Mouse (Mus musculus) hindbrain, embryonic 11.5 days (tissue): Measurements from ENCODE around the gene Zfyve28. TPM values are rescaled to one million over a fixed set of nuclear protein-coding genes. Genes with fewer than 3 reads are reported as not detected.

Experiments
- ATAC-seq: fragments of 200-750 bp; cut with Nextera tagmentation; 2 replicates; pipeline ENCODE4 v1.8.0; 2017; ENCODE audit warnings: mild to moderate bottlenecking, moderate TSS enrichment, moderate library complexity; ENCODE audit not compliant: low FRiP score
- DNase-seq: peaks from one replicate; pipeline ENCODE4 v3.0.0-alpha.2; 2015; ENCODE audit warnings: low spot score
- H3K27ac ChIP-seq: fragments of 300-500 bp; sonication (generic); 2 replicates; pipeline ENCODE4 v1.5.1; 2014; ENCODE audit warnings: mild to moderate bottlenecking, low read depth, low read length
- H3K27me3 ChIP-seq: fragments of 300-500 bp; sonication (generic); 2 replicates; pipeline ENCODE4 v1.6.1; 2014; ENCODE audit warnings: mild to moderate bottlenecking, low read length, moderate library complexity, mixed read lengths; ENCODE audit not compliant: control insufficient read depth, insufficient read depth
- H3K36me3 ChIP-seq: fragments of 300-500 bp; sonication (generic); 2 replicates; pipeline ENCODE4 v1.6.1; 2014; ENCODE audit warnings: mild to moderate bottlenecking, low read length, moderate library complexity, mixed read lengths; ENCODE audit not compliant: control insufficient read depth, insufficient read depth
- H3K4me1 ChIP-seq: fragments of 300-500 bp; sonication (generic); replicated peaks from 2 replicates; pipeline ENCODE4 v1.6.1; 2014; ENCODE audit warnings: low read length, mixed read lengths; ENCODE audit not compliant: control insufficient read depth, insufficient read depth
- H3K4me2 ChIP-seq: fragments of 300-500 bp; sonication (generic); replicated peaks from 2 replicates; pipeline ENCODE4 v1.6.1; 2014; ENCODE audit warnings: mild to moderate bottlenecking, low read depth, low read length
- H3K4me3 ChIP-seq: fragments of 300-500 bp; sonication (generic); 2 replicates; pipeline ENCODE4 v1.5.1; 2014; ENCODE audit warnings: low read depth, low read length
- H3K9ac ChIP-seq: fragments of 300-500 bp; sonication (generic); 2 replicates; pipeline ENCODE4 v1.6.1; 2014; ENCODE audit warnings: low read depth, low read length
- H3K9me3 ChIP-seq: fragments of 300-500 bp; sonication (generic); 2 replicates; pipeline ENCODE4 v1.6.1; 2016; ENCODE audit warnings: low read length; ENCODE audit not compliant: control insufficient read depth
- WGBS: fragments of 180-500 bp; shearing (Covaris S2); extraction: QIAGEN DNeasy Blood & Tissue Kit; methylation state at CpG from one replicate; pipeline ENCODE4 v1.1.7; 2014; 5-methylcytosine and 5-hydroxymethylcytosine counted together
- polyA plus RNA-seq: library from polyadenylated mRNA; unstranded; fragments of >200 nt; fragmentation: Nextera tagmentation; extraction: Ambion mirVana; gene quantifications from 2 replicates; pipeline ENCODE4 v1.2.1, GENCODE M21; 2014

Gene Zfyve28
- polyA plus RNA-seq, 1 experiment from 2014 or later: 0.96 TPM

DNA sequence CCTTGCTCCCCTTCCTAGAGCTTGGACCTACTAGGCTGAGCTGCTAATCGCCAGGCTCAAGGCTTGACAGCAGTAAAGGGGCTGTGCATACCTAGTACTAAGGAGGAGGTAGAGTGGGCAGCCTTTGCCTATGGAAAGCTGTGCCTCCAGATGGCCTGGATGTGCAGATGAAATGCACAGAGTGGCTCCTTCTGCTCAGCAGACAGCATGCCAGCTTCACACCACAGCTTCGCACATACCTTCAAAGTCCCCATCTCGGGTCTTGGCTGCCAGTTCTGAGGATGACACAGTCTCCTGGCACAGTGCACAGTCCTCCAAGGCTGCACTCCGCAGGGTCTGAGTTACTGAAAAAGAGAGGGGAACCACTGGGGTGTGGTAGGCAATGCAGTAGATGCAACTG is 91.0 kb downstream of the Zfyve28 start:
- H3K9me3 ChIP-seq: no peaks in the 10 kb centered on the region
- H3K36me3 ChIP-seq: no peaks in the 10 kb centered on the region
- DNase-seq (no peak), ATAC-seq (no peak)
- no peak overlapping the region for H3K27ac ChIP-seq
- no peak overlapping the region for H3K4me2 ChIP-seq
- no peaks in the 10 kb centered on the region for H3K27me3 ChIP-seq
- no peaks in the 10 kb centered on the region for H3K4me1 ChIP-seq
- H3K9ac ChIP-seq: no peak overlapping the region
- 84% methylated on average over 4 of the region's 4 CpGs for WGBS
- no peak overlapping the region for H3K4me3 ChIP-seq

DNA sequence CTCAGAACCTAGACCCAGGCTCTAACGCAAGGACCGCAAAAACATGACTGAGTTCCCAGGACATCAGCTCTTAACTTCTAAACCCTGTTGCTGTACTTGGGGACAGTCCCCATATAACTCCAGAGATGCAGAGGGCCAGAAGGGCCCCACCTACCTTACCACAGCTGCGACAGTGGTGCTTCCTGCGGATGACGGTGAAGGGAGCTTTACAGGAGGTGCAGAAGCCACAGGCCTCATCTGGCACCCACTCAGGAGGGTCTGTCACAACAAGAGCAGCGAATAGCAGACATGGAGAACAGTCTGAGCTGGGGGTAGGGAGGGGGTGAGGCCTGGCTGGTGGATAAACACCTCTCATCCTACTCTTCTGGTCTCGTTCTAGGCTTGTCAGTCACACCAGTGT is 91.8 kb downstream of the Zfyve28 start:
- 85% methylated on average over 7 of the region's 7 CpGs for WGBS
- Histone ChIP-seq H3K27me3 (no peaks in the 10 kb centered on the region), H3K4me1 (no peaks in the 10 kb centered on the region), H3K4me3 (no peak overlapping the region), H3K9ac (no peak overlapping the region), H3K9me3 (no peaks in the 10 kb centered on the region), H3K36me3 (no peaks in the 10 kb centered on the region), H3K4me2 (no peak overlapping the region), H3K27ac (no peak overlapping the region)
- ATAC-seq (no peak), DNase-seq (no peak)

- ATAC-seq (no peak), DNase-seq (no peak)
- no peaks in the 10 kb centered on the region for H3K4me1 ChIP-seq
- H3K27me3 ChIP-seq: no peaks in the 10 kb centered on the region
- 98% methylated on average over 12 of the region's 12 CpGs for WGBS
- H3K27ac ChIP-seq: no peak overlapping the region
- H3K9ac ChIP-seq: no peak overlapping the region
- H3K4me3 ChIP-seq: no peak overlapping the region
- no peak overlapping the region for H3K4me2 ChIP-seq
- H3K9me3 ChIP-seq: no peaks in the 10 kb centered on the region
- no peaks in the 10 kb centered on the region for H3K36me3 ChIP-seq
Observed at GRCm38 (mm10) chr5:34195786-34196185, 92.5 kb downstream of the Zfyve28 start.

- H3K27me3 ChIP-seq: no peaks in the 10 kb centered on the region
- DNase-seq (no peak), ATAC-seq (no peak)
- H3K9ac ChIP-seq: no peak overlapping the region
- H3K9me3 ChIP-seq: no peaks in the 10 kb centered on the region
- H3K4me1 ChIP-seq: no peaks in the 10 kb centered on the region
- no peak overlapping the region for H3K27ac ChIP-seq
- H3K36me3 ChIP-seq: no peaks in the 10 kb centered on the region
- no peak overlapping the region for H3K4me3 ChIP-seq
- WGBS: 82% methylated on average over 6 of the region's 6 CpGs
- no peak overlapping the region for H3K4me2 ChIP-seq
Observed at GRCm38 (mm10) chr5:34194975-34195662, 93.1 kb downstream of the Zfyve28 start.

DNA sequence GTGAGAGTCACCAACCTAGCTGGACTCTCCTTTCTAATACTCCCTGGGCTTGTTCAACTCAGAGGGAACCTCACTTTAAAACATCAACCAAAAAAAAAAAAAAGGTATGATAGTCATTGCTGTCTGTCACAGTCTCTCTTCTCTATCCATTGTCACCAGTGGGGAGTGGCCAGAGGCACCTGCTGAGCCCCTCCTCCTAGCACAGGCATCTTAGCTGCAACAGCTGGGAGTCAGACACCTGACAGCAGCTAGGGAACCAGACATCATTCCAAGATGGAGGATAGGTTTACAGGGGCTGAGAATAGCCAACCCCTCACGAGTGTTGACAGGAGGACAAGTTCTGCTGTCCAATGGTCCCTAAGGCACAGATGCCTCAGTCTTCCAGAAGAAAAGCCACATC is 93.8 kb downstream of the Zfyve28 start:
- Histone ChIP-seq H3K4me1 (no peaks in the 10 kb centered on the region), H3K4me2 (no peak overlapping the region), H3K27me3 (no peaks in the 10 kb centered on the region), H3K9me3 (no peaks in the 10 kb centered on the region), H3K4me3 (no peak overlapping the region), H3K9ac (no peak overlapping the region), H3K36me3 (no peaks in the 10 kb centered on the region), H3K27ac (no peak overlapping the region)
- ATAC-seq (no peak), DNase-seq (no peak)
- WGBS: 56% methylated on average over 1 of the region's 1 CpGs

DNA sequence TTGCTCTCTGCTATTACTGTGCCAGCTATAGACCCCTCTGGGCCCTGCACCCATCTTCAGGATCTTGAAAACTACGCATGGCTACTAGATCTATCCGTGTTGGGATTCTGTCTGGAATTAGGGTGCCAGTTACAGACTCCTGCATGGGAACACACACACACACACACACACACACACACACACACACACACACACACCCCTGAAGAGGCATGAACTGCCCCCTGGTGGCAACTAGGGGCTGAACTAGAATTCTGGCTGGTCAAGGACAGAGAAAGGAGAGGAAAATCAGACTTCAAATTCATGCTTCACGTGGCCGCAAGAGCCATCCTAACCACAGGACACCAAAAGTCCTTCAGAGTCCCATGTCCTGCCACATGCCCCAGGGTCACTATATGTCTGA is 96.4 kb downstream of the Zfyve28 start:
- Histone ChIP-seq H3K27me3 (0 out of 2 replicates have a peak, but pooled peaks cover 2% of the 10 kb centered on the region), H3K36me3 (no peaks in the 10 kb centered on the region), H3K9me3 (no peaks in the 10 kb centered on the region), H3K4me1 (peaks cover 5% of the 10 kb centered on the region; the same call in 1 of the 2 replicates), H3K4me2 (no peak overlapping the region), H3K9ac (no peak overlapping the region), H3K4me3 (no peak overlapping the region), H3K27ac (no peak overlapping the region)
- no peak for ATAC-seq
- peak; percentile 27 for DNase-seq
- WGBS: 81% methylated on average over 4 of the region's 4 CpGs

DNA sequence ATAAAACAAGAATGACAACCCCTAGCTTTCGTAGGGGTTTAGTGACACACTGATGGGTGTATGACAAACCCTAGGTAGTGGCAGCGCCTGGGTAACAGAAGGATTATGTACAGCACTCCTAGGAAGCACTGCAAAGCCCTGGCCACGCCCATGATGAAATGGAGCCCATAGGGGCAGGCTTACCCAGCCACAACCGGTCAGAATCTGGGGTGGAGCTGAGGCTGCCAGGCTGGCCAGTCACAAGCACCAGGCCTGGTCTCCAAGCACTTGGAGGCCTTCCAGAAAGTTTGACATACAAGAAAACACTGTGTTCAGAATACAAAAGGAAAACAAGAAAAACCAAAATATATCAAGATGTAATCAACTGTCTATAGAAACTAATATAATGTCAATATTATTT is 97.2 kb downstream of the Zfyve28 start:
- no peak for DNase-seq
- WGBS: 55% methylated on average over 4 of the region's 4 CpGs

DNA sequence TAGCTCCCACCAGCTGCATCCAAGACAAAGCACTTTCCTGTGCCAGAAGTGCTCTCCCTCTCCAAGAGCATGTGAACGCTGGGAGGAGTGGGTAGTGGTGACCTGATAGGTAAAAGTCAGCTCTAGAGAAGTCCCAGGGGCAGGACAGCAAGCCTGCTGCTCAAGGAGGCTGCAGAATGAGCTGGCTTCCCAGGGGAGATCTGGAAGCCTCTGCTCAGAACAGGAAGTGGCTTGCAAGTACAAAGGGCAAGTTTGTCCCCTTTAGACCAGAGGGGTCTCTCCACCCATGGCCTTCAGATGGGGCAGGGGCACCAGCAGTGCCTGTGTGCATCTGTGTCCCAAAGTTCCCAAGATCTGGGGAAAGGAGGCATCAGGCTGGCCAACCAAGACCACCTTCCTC is 98.7 kb downstream of the Zfyve28 start:
- ATAC-seq (no peak), DNase-seq (no peak)
- Histone ChIP-seq H3K4me1 (peaks cover 12% of the 10 kb centered on the region), H3K27me3 (0 out of 2 replicates have a peak, but pooled peaks cover 2% of the 10 kb centered on the region), H3K36me3 (no peaks in the 10 kb centered on the region), H3K9me3 (no peaks in the 10 kb centered on the region), H3K27ac (no peak overlapping the region), H3K4me2 (no peak overlapping the region), H3K4me3 (no peak overlapping the region), H3K9ac (no peak overlapping the region)
- WGBS: 68% methylated on average over 1 of the region's 1 CpGs

More for the DNA sequence above, 97.2 kb downstream of the Zfyve28 start:
- no peak overlapping the region for H3K4me2 ChIP-seq
- peaks cover 9% of the 10 kb centered on the region; the same call in 1 of the 2 replicates for H3K4me1 ChIP-seq
- no peak overlapping the region for H3K4me3 ChIP-seq
- H3K9me3 ChIP-seq: no peaks in the 10 kb centered on the region
- no peak overlapping the region for H3K27ac ChIP-seq
- H3K36me3 ChIP-seq: no peaks in the 10 kb centered on the region
- ATAC-seq: no peak
- H3K9ac ChIP-seq: no peak overlapping the region
- H3K27me3 ChIP-seq: 0 out of 2 replicates have a peak, but pooled peaks cover 2% of the 10 kb centered on the region

DNA sequence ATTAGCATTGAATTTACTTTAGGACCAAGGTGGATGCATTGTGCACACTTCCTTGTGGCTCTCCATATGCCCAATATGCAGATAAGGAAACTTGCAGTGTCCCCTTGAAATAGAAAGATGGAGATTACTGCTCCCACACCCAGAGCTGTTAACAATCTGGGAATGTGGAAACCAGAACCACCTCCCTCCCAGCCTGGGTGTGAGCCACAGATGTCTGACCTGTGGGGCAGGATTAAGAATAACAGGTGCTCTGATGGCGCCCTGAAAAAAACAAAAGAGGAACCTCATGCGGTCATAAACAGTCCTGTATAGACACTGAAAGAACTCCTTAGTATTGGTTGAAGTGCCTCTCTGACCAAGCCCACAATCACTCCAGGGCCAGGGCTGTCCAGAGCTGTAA is 99.4 kb downstream of the Zfyve28 start:
- Histone ChIP-seq H3K4me3 (no peak overlapping the region), H3K27me3 (0 out of 2 replicates have a peak, but pooled peaks cover 2% of the 10 kb centered on the region), H3K4me1 (peaks cover 12% of the 10 kb centered on the region), H3K27ac (no peak overlapping the region), H3K4me2 (0 out of 2 replicates have a peak overlapping the region, but pooled peaks have one; percentile 3), H3K9me3 (no peaks in the 10 kb centered on the region), H3K36me3 (no peaks in the 10 kb centered on the region), H3K9ac (no peak overlapping the region)
- ATAC-seq: no peak
- DNase-seq: no peak
- WGBS: 83% methylated on average over 2 of the region's 2 CpGs
